Mouse (Mus musculus): ENCODE measurements at regions not wholly inside any gene's neighbourhood (a gene's known extent, or its start where the extent isn't known, plus 50 kb on each side); places are given as distances from the start of the nearest gene placed in this dataset.

- Histone ChIP-seq H3K4me2 (ENCODE audit: low read depth) (no peak overlapping the region), H3K9me3 (ENCODE audit: control insufficient read depth, low read length) (no peaks in the 10 kb centered on the region), H3K36me3 (ENCODE audit: control insufficient read depth, insufficient read depth, low read length) (no peaks in the 10 kb centered on the region), H3K4me1 (ENCODE audit: control insufficient read depth, insufficient read depth, low read length) (no peaks in the 10 kb centered on the region), H3K9ac (ENCODE audit: low read length) (no peak overlapping the region), H3K4me3 (ENCODE audit: low read depth, low read length) (no peak overlapping the region), H3K27ac (ENCODE audit: low read depth, low read length) (no peak overlapping the region), H3K27me3 (ENCODE audit: control insufficient read depth, insufficient read depth, low read length) (no peaks in the 10 kb centered on the region)
- no peak for ATAC-seq (ENCODE audit: insufficient read depth, low FRiP score, low TSS enrichment)
- DNase-seq (ENCODE audit: low spot score) = no peak
These were observed 586.3 kb downstream of the Basp1 start for GRCm38 (mm10) chr15:24827259-24827658.

- ATAC-seq (ENCODE audit: insufficient read depth, low FRiP score, low TSS enrichment) (no peak), DNase-seq (ENCODE audit: low spot score) (no peak)
- Histone ChIP-seq H3K4me2 (ENCODE audit: low read depth) (no peak overlapping the region), H3K9me3 (ENCODE audit: control insufficient read depth, low read length) (no peaks in the 10 kb centered on the region), H3K27me3 (ENCODE audit: control insufficient read depth, insufficient read depth, low read length) (no peaks in the 10 kb centered on the region), H3K36me3 (ENCODE audit: control insufficient read depth, insufficient read depth, low read length) (no peaks in the 10 kb centered on the region), H3K9ac (ENCODE audit: low read length) (no peak overlapping the region), H3K27ac (ENCODE audit: low read depth, low read length) (no peak overlapping the region), H3K4me1 (ENCODE audit: control insufficient read depth, insufficient read depth, low read length) (no peaks in the 10 kb centered on the region), H3K4me3 (ENCODE audit: low read depth, low read length) (no peak overlapping the region)
- 81% methylated on average over 1 of the region's 1 CpGs for WGBS
These were observed 616.7 kb downstream of the Basp1 start for GRCm38 (mm10) chr15:24796836-24797235.

GRCm38 (mm10) chr15:24793381-24793780 lies 620.2 kb downstream of the Basp1 start:
- 83% methylated on average over 4 of the region's 4 CpGs for WGBS
- no peaks in the 10 kb centered on the region for H3K27me3 ChIP-seq (ENCODE audit: control insufficient read depth, insufficient read depth, low read length)
- no peak overlapping the region for H3K4me3 ChIP-seq (ENCODE audit: low read depth, low read length)
- ATAC-seq (ENCODE audit: insufficient read depth, low FRiP score, low TSS enrichment) = no peak
- no peak overlapping the region for H3K9ac ChIP-seq (ENCODE audit: low read length)
- H3K9me3 ChIP-seq (ENCODE audit: control insufficient read depth, low read length) = no peaks in the 10 kb centered on the region
- no peaks in the 10 kb centered on the region for H3K36me3 ChIP-seq (ENCODE audit: control insufficient read depth, insufficient read depth, low read length)
- no peak overlapping the region for H3K27ac ChIP-seq (ENCODE audit: low read depth, low read length)
- H3K4me1 ChIP-seq (ENCODE audit: control insufficient read depth, insufficient read depth, low read length) = no peaks in the 10 kb centered on the region
- no peak for DNase-seq (ENCODE audit: low spot score)
- H3K4me2 ChIP-seq (ENCODE audit: low read depth) = no peak overlapping the region

- Histone ChIP-seq H3K9me3 (ENCODE audit: control insufficient read depth, low read length) (no peaks in the 10 kb centered on the region), H3K4me2 (ENCODE audit: low read depth) (no peak overlapping the region), H3K9ac (ENCODE audit: low read length) (no peak overlapping the region), H3K27me3 (ENCODE audit: control insufficient read depth, insufficient read depth, low read length) (no peaks in the 10 kb centered on the region), H3K27ac (ENCODE audit: low read depth, low read length) (no peak overlapping the region), H3K4me3 (ENCODE audit: low read depth, low read length) (no peak overlapping the region), H3K36me3 (ENCODE audit: control insufficient read depth, insufficient read depth, low read length) (no peaks in the 10 kb centered on the region), H3K4me1 (ENCODE audit: control insufficient read depth, insufficient read depth, low read length) (no peaks in the 10 kb centered on the region)
- DNase-seq (ENCODE audit: low spot score) = no peak
- WGBS = 56% methylated on average over 3 of the region's 3 CpGs
- ATAC-seq (ENCODE audit: insufficient read depth, low FRiP score, low TSS enrichment) = no peak
These were observed 627.2 kb downstream of the Basp1 start for GRCm38 (mm10) chr15:24786336-24786735.

- DNase-seq (ENCODE audit: low spot score) (no peak), ATAC-seq (ENCODE audit: insufficient read depth, low FRiP score, low TSS enrichment) (no peak)
- no peaks in the 10 kb centered on the region for H3K4me1 ChIP-seq (ENCODE audit: control insufficient read depth, insufficient read depth, low read length)
- no peak overlapping the region for H3K27ac ChIP-seq (ENCODE audit: low read depth, low read length)
- H3K36me3 ChIP-seq (ENCODE audit: control insufficient read depth, insufficient read depth, low read length) = no peaks in the 10 kb centered on the region
- no peak overlapping the region for H3K4me3 ChIP-seq (ENCODE audit: low read depth, low read length)
- H3K9ac ChIP-seq (ENCODE audit: low read length) = no peak overlapping the region
- H3K27me3 ChIP-seq (ENCODE audit: control insufficient read depth, insufficient read depth, low read length) = no peaks in the 10 kb centered on the region
- H3K4me2 ChIP-seq (ENCODE audit: low read depth) = no peak overlapping the region
- WGBS = 76% methylated on average over 1 of the region's 1 CpGs
- no peaks in the 10 kb centered on the region for H3K9me3 ChIP-seq (ENCODE audit: control insufficient read depth, low read length)
These were observed 635.3 kb downstream of the Basp1 start for GRCm38 (mm10) chr15:24778234-24778633.

GRCm38 (mm10) chr15:24751480-24752157 lies 661.9 kb downstream of the Basp1 start:
- Histone ChIP-seq H3K4me2 (ENCODE audit: low read depth) (no peak overlapping the region), H3K4me3 (ENCODE audit: low read depth, low read length) (no peak overlapping the region), H3K9ac (ENCODE audit: low read length) (no peak overlapping the region), H3K27me3 (ENCODE audit: control insufficient read depth, insufficient read depth, low read length) (no peaks in the 10 kb centered on the region), H3K27ac (ENCODE audit: low read depth, low read length) (no peak overlapping the region), H3K4me1 (ENCODE audit: control insufficient read depth, insufficient read depth, low read length) (no peaks in the 10 kb centered on the region; the same call in 1 of the 2 replicates), H3K9me3 (ENCODE audit: control insufficient read depth, low read length) (no peaks in the 10 kb centered on the region), H3K36me3 (ENCODE audit: control insufficient read depth, insufficient read depth, low read length) (no peaks in the 10 kb centered on the region)
- WGBS = 27% methylated on average over 2 of the region's 2 CpGs
- no peak for DNase-seq (ENCODE audit: low spot score)
- no peak for ATAC-seq (ENCODE audit: insufficient read depth, low FRiP score, low TSS enrichment)

GRCm38 (mm10) chr15:24743240-24743639 lies 670.3 kb downstream of the Basp1 start:
- Histone ChIP-seq H3K9me3 (ENCODE audit: control insufficient read depth, low read length) (no peaks in the 10 kb centered on the region), H3K27ac (ENCODE audit: low read depth, low read length) (no peak overlapping the region), H3K4me3 (ENCODE audit: low read depth, low read length) (no peak overlapping the region), H3K4me1 (ENCODE audit: control insufficient read depth, insufficient read depth, low read length) (no peaks in the 10 kb centered on the region), H3K9ac (ENCODE audit: low read length) (no peak overlapping the region), H3K27me3 (ENCODE audit: control insufficient read depth, insufficient read depth, low read length) (no peaks in the 10 kb centered on the region), H3K4me2 (ENCODE audit: low read depth) (no peak overlapping the region), H3K36me3 (ENCODE audit: control insufficient read depth, insufficient read depth, low read length) (no peaks in the 10 kb centered on the region)
- DNase-seq (ENCODE audit: low spot score) (no peak), ATAC-seq (ENCODE audit: insufficient read depth, low FRiP score, low TSS enrichment) (no peak)
- WGBS = 53% methylated on average over 6 of the region's 6 CpGs

- 85% methylated on average over 4 of the region's 4 CpGs for WGBS
- H3K27ac ChIP-seq (ENCODE audit: low read depth, low read length) = no peak overlapping the region
- H3K9ac ChIP-seq (ENCODE audit: low read length) = no peak overlapping the region
- no peak overlapping the region for H3K4me2 ChIP-seq (ENCODE audit: low read depth)
- H3K36me3 ChIP-seq (ENCODE audit: control insufficient read depth, insufficient read depth, low read length) = no peaks in the 10 kb centered on the region
- DNase-seq (ENCODE audit: low spot score) (no peak), ATAC-seq (ENCODE audit: insufficient read depth, low FRiP score, low TSS enrichment) (no peak)
- H3K9me3 ChIP-seq (ENCODE audit: control insufficient read depth, low read length) = no peaks in the 10 kb centered on the region
- H3K27me3 ChIP-seq (ENCODE audit: control insufficient read depth, insufficient read depth, low read length) = no peaks in the 10 kb centered on the region
- no peaks in the 10 kb centered on the region for H3K4me1 ChIP-seq (ENCODE audit: control insufficient read depth, insufficient read depth, low read length)
- no peak overlapping the region for H3K4me3 ChIP-seq (ENCODE audit: low read depth, low read length)
These were observed 688.4 kb downstream of the Basp1 start for GRCm38 (mm10) chr15:24725170-24725569.

- no peak overlapping the region for H3K27ac ChIP-seq (ENCODE audit: low read depth, low read length)
- WGBS = 48% methylated on average over 4 of the region's 4 CpGs
These were observed 688.9 kb downstream of the Basp1 start for GRCm38 (mm10) chr15:24724664-24725063.

More at GRCm38 (mm10) chr15:24724664-24725063, 688.9 kb downstream of the Basp1 start:
- Histone ChIP-seq H3K27me3 (ENCODE audit: control insufficient read depth, insufficient read depth, low read length) (no peaks in the 10 kb centered on the region), H3K9me3 (ENCODE audit: control insufficient read depth, low read length) (no peaks in the 10 kb centered on the region), H3K4me3 (ENCODE audit: low read depth, low read length) (no peak overlapping the region), H3K9ac (ENCODE audit: low read length) (no peak overlapping the region), H3K4me1 (ENCODE audit: control insufficient read depth, insufficient read depth, low read length) (no peaks in the 10 kb centered on the region), H3K36me3 (ENCODE audit: control insufficient read depth, insufficient read depth, low read length) (no peaks in the 10 kb centered on the region), H3K4me2 (ENCODE audit: low read depth) (no peak overlapping the region)
- DNase-seq (ENCODE audit: low spot score) (peak; percentile 71), ATAC-seq (ENCODE audit: insufficient read depth, low FRiP score, low TSS enrichment) (peak; percentile 68)

All from neural tube, embryonic 11.5 days (tissue).